Comparison of ENCODE assay signal across 8 mouse cellular contexts in the genomic region with DNA sequence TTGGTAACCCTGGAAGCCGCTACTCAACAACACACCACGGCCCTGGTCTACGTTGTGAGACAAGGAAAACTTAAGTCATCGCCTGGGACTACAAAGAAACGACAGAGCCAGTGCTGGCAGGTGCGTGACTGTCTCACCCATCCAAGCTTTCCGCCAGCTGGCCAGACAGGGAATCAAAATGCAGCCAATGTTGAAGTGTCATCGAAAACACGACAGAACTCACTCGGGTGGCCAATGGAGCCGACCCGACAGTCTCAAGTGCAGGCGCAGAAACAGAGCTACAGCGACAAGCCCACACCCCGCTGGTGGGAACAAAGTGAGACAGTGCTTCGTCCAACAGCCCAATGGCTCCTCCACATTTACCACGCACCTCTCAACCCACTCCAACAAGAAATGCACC. TPM values are rescaled to one million over a fixed set of nuclear protein-coding genes. Genes with fewer than 3 reads are reported as not detected.
A peak's percentile ranks its signal among the peaks of the same experiment; 100 is the strongest.
DNase-seq lines count a peak whose midpoint lies in the region; ATAC-seq and TF ChIP-seq lines count a peak whose summit lies in the region.

No protein-coding gene starts in this region.

- no peak for ATAC-seq in neural tube, embryonic 13.5 days (ENCODE audit: low read depth)
- no peak for ATAC-seq in megakaryocyte-erythroid progenitor cell, adult 5-6 weeks (replicated peaks; ENCODE audit: low FRiP score, low TSS enrichment, poor library complexity, severe bottlenecking)

- no peaks in the 10 kb centered on the region for H3K27me3 ChIP-seq in heart, embryonic 10.5 days (ENCODE audit: insufficient read depth, poor library complexity, severe bottlenecking)
- no peaks in the 10 kb centered on the region for H3K27me3 ChIP-seq in limb, embryonic 10.5 days (ENCODE audit: low read depth, poor library complexity, severe bottlenecking)
- H3K27me3 ChIP-seq in neural tube, embryonic 13.5 days, result no peaks in the 10 kb centered on the region

- DNase-seq in layer of hippocampus, adult 2 months (ENCODE audit: low spot score in 2 of 2), result no peak
- no peak for DNase-seq in layer of hippocampus, postnatal 36 days
- DNase-seq in heart, embryonic 10.5 days (ENCODE audit: low spot score), result no peak
- DNase-seq in limb, embryonic 10.5 days (ENCODE audit: low spot score), result no peak
- no peak for DNase-seq in kidney, postnatal 36 days
- DNase-seq in embryo, embryonic 10 days (ENCODE audit: low spot score), result no peak

- 66% methylated on average over 17 of the region's 17 CpGs for WGBS in heart, embryonic 10.5 days
- WGBS in limb, embryonic 10.5 days, result 85% methylated on average over 17 of the region's 17 CpGs
- 47% methylated on average over 17 of the region's 17 CpGs for WGBS in neural tube, embryonic 13.5 days

- H3K36me3 ChIP-seq in heart, embryonic 10.5 days, result no peaks in the 10 kb centered on the region; the same call in 1 of the 2 replicates
- peaks cover 1% of the 10 kb centered on the region for H3K36me3 ChIP-seq in limb, embryonic 10.5 days
- H3K36me3 ChIP-seq in neural tube, embryonic 13.5 days, result no peaks in the 10 kb centered on the region

- H3K4me2 ChIP-seq in neural tube, embryonic 13.5 days, result no peak overlapping the region

- peaks cover 88% of the 10 kb centered on the region for H3K4me1 ChIP-seq in heart, embryonic 10.5 days
- H3K4me1 ChIP-seq in limb, embryonic 10.5 days, result peaks cover 88% of the 10 kb centered on the region
- peaks cover 90% of the 10 kb centered on the region for H3K4me1 ChIP-seq in neural tube, embryonic 13.5 days (replicated peaks)

- peak; percentile 40 for TF ChIP-seq CTCF in layer of hippocampus, adult 2 months (conservative IDR thresholded peaks at IDR 0.05)

- H3K9me3 ChIP-seq in heart, embryonic 10.5 days, result no peaks in the 10 kb centered on the region
- H3K9me3 ChIP-seq in limb, embryonic 10.5 days (replicated peaks), result no peaks in the 10 kb centered on the region
- no peaks in the 10 kb centered on the region for H3K9me3 ChIP-seq in neural tube, embryonic 13.5 days

- H3K4me3 ChIP-seq in layer of hippocampus, adult 2 months, result no peak overlapping the region
- no peak overlapping the region for H3K4me3 ChIP-seq in heart, embryonic 10.5 days
- no peak overlapping the region for H3K4me3 ChIP-seq in limb, embryonic 10.5 days
- H3K4me3 ChIP-seq in neural tube, embryonic 13.5 days, result no peak overlapping the region

- H3K27ac ChIP-seq in layer of hippocampus, adult 2 months, result peak overlapping the region; percentile 74
- H3K27ac ChIP-seq in heart, embryonic 10.5 days, result peak overlapping the region; percentile 57
- 0 out of 2 replicates have a peak overlapping the region, but pooled peaks have one; percentile 19 for H3K27ac ChIP-seq in limb, embryonic 10.5 days
- peak overlapping the region; percentile 98 for H3K27ac ChIP-seq in neural tube, embryonic 13.5 days (replicated peaks)

- H3K9ac ChIP-seq in neural tube, embryonic 13.5 days, result peak overlapping the region; percentile 32; the same call in 1 of the 2 replicates

RNA-seq across cellular contexts. Expression of gene Ncor2, which starts 29.9 kb away (rescaled TPM):
- total RNA-seq in layer of hippocampus, adult 2 months (2021), result 100 to 1,000 TPM; 285 to 307 TPM
- total RNA-seq in layer of hippocampus, postnatal 36 days (2021), result 100 to 1,000 TPM; 266 to 300 TPM
- polyA plus RNA-seq in heart, embryonic 10.5 days (2016; fragmentation: Nextera tagmentation; extraction: Ambion mirVana), result 17.8 and 23.3 TPM in 2 replicates
- polyA plus RNA-seq in limb, embryonic 10.5 days (2016; fragmentation: Nextera tagmentation; extraction: Ambion mirVana), result 22.4 and 26.8 TPM in 2 replicates
- 29.2 and 30.4 TPM in 2 replicates for polyA plus RNA-seq in neural tube, embryonic 13.5 days (2015; fragmentation: Nextera tagmentation; extraction: Ambion mirVana)
- 48.7 and 54.4 TPM in 2 replicates for total RNA-seq in megakaryocyte-erythroid progenitor cell, adult 5-6 weeks (2014; fragmentation: Nextera tagmentation)
- total RNA-seq in megakaryocyte-erythroid progenitor cell, adult 5-6 weeks (2017), result 4.8 and 6.7 TPM in 2 replicates

Comparison
In these comparisons a context has a peak if more than half of its experiments do, and no peak if none do; other contexts are left out.
1. H3K27ac ChIP-seq: peak in every context shown above with its lines; median percentile 98 in neural tube, embryonic 13.5 days; 74 in layer of hippocampus, adult 2 months; 57 in heart, embryonic 10.5 days; 19 in limb, embryonic 10.5 days.
2. RNA of gene Ncor2, which starts 29.9 kb away (total RNA-seq): 285 to 307 TPM in layer of hippocampus, adult 2 months and 266 to 300 TPM in layer of hippocampus, postnatal 36 days; 4.8 to 54.4 TPM in megakaryocyte-erythroid progenitor cell, adult 5-6 weeks; every median in the first group is over 4 times any median in the second.